Mouse (Mus musculus) cerebellum, adult (tissue): ENCODE measurements around the gene D430041D05Rik.

ENCODE experiments used
- ATAC-seq: cut with Nextera tagmentation; 2 replicates; pipeline ENCODE4 v1.9.2; 2017; ENCODE audit warnings: mild to moderate bottlenecking, moderate library complexity, mixed read lengths; ENCODE audit not compliant: insufficient number of reproducible peaks, low FRiP score, low TSS enrichment

Gene D430041D05Rik

GRCm38 (mm10) chr2:104218114-104218513 lies 192.7 kb downstream of the D430041D05Rik start:
- no peak for ATAC-seq

GRCm38 (mm10) chr2:104209408-104209807 lies 201.4 kb downstream of the D430041D05Rik start:
- ATAC-seq: no peak

- no peak for ATAC-seq
These were observed 202.4 kb downstream of the D430041D05Rik start for GRCm38 (mm10) chr2:104208415-104208814.

GRCm38 (mm10) chr2:104207948-104208347 lies 202.9 kb downstream of the D430041D05Rik start:
- no peak for ATAC-seq

GRCm38 (mm10) chr2:104205623-104206022 lies 205.2 kb downstream of the D430041D05Rik start:
- no peak for ATAC-seq

- no peak for ATAC-seq
These were observed 210.6 kb downstream of the D430041D05Rik start for GRCm38 (mm10) chr2:104200211-104200610.

- ATAC-seq: no peak
These were observed 212.6 kb downstream of the D430041D05Rik start for GRCm38 (mm10) chr2:104198186-104198585.

- ATAC-seq: no peak
These were observed 213.5 kb downstream of the D430041D05Rik start for GRCm38 (mm10) chr2:104197281-104197680.

- ATAC-seq: peak; percentile 84
These were observed 218.2 kb downstream of the D430041D05Rik start for GRCm38 (mm10) chr2:104192401-104193141.

- peak; percentile 45; the same call in 1 of the 2 replicates for ATAC-seq
These were observed 219.1 kb downstream of the D430041D05Rik start for GRCm38 (mm10) chr2:104191723-104192122.

- no peak for ATAC-seq
These were observed 222.0 kb downstream of the D430041D05Rik start for GRCm38 (mm10) chr2:104188859-104189258.

- ATAC-seq: no peak
These were observed 223.7 kb downstream of the D430041D05Rik start for GRCm38 (mm10) chr2:104187073-104187472.

- no peak for ATAC-seq
These were observed 225.2 kb downstream of the D430041D05Rik start for GRCm38 (mm10) chr2:104185616-104186015.

- ATAC-seq: no peak
These were observed 226.5 kb downstream of the D430041D05Rik start for GRCm38 (mm10) chr2:104184296-104184695.

- no peak for ATAC-seq
These were observed 227.5 kb downstream of the D430041D05Rik start for GRCm38 (mm10) chr2:104183246-104183845.

- no peak for ATAC-seq
These were observed 231.2 kb downstream of the D430041D05Rik start for GRCm38 (mm10) chr2:104179636-104180035.

GRCm38 (mm10) chr2:104178251-104178650 lies 232.6 kb downstream of the D430041D05Rik start:
- ATAC-seq: no peak

- no peak for ATAC-seq
These were observed 233.7 kb downstream of the D430041D05Rik start for GRCm38 (mm10) chr2:104176979-104177704.

- no peak; the same call in 1 of the 2 replicates for ATAC-seq
These were observed 234.4 kb downstream of the D430041D05Rik start for GRCm38 (mm10) chr2:104176166-104176978.

GRCm38 (mm10) chr2:104175476-104176165 lies 235.2 kb downstream of the D430041D05Rik start:
- peak; percentile 74 for ATAC-seq
